Mouse (Mus musculus): ENCODE data around the gene Tmem210. TPM values are rescaled to one million over a fixed set of nuclear protein-coding genes. Genes with fewer than 3 reads are reported as not detected.

Tmem210 gene
- polyA plus RNA-seq (2012; ENCODE audit: low replicate concordance): not detected in 2 replicates

DNA sequence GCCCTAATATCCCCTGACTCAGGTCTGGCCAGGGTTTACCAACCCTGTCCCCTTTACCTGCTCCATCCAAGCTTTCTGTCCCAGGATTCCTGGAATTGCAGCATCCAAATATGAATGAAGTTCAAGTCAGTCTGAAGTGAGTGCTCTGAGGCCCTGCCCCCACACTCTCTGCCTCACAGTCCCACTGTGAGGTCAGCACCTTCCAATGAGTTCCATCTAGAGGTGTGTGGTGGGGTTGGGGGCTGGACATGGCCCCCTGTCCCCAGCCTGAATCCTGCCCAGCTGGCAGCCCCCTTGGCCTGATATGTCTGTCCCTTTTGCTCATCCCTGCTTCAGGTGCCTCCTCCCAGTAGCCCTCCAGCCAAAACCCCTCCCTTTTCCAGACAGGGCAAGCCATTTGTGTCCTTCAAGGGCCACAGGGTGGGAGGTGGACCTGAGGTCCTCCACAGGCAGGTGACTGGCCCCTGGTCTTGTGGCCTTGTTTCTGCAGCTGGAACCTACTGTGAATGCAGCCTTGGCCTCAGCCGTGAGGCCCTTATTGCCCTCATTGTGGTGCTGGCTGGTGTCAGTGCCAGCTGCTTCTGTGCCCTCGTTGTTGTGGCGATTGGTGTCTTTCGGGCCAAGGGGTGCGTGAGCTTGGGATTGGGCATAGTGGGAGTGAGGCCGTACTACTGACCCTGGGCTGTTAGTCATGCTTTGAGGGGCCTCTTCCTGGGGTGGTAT lies at the start of gene Tmem210:
Gene Tmem210, plus strand, starts transcription at position 219 of the 723 bp plus-strand sequence.

DNA sequence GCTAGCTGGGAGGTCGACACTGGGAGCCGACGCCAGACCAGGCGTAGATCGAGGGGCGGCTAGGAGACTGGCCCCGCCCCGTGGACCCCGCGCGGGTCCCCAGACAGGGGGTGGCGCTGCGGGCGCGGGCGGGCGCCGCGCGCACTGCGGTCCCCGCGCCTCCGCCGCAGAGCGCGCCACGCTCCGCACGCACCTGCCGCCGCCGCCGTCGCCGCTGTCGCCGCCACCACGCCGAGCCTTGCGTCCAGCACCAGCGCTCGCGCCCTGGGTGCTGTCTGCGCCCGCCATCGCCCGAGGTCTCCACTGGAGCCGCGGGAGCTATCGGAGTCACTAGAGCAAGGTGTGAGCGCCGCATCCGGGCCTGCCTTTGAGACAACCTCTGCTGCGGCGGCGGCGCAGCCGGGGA lies 45.8 kb upstream of the Tmem210 start, which contains the start of the genes Rnf208 and Cysrt1:
Gene Rnf208, plus strand, starts transcription at position 155 of the 406 bp plus-strand sequence.
Gene Cysrt1, minus strand, starts transcription at position 352 of the 406 bp plus-strand sequence.

GRCm38 (mm10) chr2:25246183-25247072 lies 41.5 kb upstream of the Tmem210 start, which contains the start of gene AL732309.1:
Gene AL732309.1, minus strand, starts transcription at chr2:25246863.

GRCm38 (mm10) chr2:25255284-25255779 lies 32.6 kb upstream of the Tmem210 start, which contains the start of gene Tmem203:
Gene Tmem203, plus strand, starts transcription at chr2:25255439.

GRCm38 (mm10) chr2:25262291-25262767 lies 25.6 kb upstream of the Tmem210 start, which contains the start of gene Tprn:
Gene Tprn, plus strand, starts transcription at chr2:25262618.

GRCm38 (mm10) chr2:25271827-25272511 lies 16.0 kb upstream of the Tmem210 start, which contains the start of the genes Ssna1 and Anapc2:
Gene Ssna1, minus strand, starts transcription at chr2:25272438.
Gene Anapc2, plus strand, starts transcription at chr2:25272478.

GRCm38 (mm10) chr2:25289651-25290050 lies 1.7 kb downstream of the Tmem210 start, which contains the start of gene Lrrc26:
Gene Lrrc26, plus strand, starts transcription at chr2:25289915.

DNA sequence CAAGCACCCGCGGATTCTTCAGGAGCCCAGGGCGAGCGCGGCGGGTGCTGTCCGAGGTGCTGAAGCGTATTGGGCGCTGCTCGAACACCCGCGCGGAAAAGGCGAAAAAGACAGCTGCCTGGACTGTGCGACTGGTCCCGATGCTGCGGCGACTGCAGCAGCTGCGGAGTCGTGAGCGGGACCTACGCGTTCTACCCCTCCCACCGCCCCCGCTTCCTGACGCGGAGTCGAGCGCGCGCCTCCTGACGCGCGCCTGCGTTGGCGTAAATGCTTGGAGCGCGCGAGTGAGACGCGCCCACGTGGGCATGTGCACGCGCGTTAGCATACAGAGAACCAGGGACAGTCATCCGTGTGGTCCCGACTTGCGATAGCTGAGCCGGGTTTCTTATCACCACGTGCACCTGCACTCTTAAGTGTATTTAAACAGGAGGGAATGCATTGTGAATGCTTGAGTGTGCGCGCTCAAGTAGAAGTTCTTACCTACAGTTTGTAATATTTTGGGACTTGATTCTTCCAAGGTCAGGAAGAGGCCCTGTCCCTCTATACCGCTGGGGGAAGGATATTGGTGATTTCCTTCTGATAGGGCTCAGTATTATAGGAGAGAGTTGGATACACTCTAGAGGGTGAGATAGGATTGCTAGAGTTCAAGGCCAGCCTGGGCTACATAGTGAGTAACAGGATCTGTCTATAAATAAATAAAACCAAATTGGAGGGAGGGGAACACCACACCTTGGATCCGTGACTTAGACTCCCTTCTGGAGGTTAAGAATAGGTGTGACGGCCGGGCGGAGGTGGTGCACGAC lies 31.2 kb downstream of the Tmem210 start, which contains the start of gene Grin1:
Gene Grin1, minus strand, starts transcription at position 217 of the 803 bp plus-strand sequence.

DNA sequence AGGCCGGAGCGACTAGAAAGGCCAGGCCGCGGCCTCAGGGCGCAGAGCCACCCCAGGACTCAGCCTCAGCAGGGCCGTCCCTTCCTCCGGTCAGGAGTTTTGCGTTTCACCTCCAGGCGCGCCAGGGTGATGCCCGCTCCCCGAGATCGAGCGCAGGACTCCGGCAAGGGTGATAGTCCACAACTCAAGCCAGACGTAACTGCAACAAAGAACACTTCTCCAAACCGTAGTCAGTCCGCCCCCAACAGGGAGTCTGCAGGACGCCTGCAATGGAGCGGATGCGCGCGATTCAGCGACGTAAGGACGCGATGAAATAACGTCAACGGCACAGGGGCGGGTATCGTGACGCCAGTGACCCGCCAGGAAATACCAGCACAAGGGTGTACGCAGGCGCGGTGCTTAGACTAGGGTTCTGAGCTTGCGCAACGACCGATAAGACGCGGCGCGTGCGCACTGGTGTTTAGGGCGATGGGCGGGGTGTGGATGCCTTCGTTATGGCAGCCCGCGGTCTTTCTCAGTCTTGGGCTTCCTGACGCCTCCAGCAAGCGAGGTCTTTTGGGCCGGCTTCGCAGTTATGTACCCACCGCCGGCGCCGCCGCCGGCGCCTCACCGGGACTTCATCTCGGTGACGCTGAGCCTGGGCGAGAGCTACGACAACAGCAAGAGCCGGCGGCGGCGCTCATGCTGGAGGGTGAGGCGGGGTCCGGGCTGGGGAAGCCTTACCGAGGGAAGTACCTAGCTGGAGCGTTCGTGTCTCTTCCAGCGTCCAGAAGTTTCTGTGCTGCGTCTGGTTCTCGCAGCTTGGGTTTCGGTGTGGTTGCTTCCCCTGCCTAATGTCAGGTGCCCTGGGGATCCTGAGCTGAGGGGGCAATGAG lies 44.6 kb downstream of the Tmem210 start, which contains the start of gene Man1b1:
Gene Man1b1, plus strand, starts transcription at position 53 of the 875 bp plus-strand sequence.

Other genes with a start within 250 kb of the Tmem210 start
- gene Nsmf, start 233.8 kb upstream of the Tmem210 start, polyA plus RNA-seq (2012; ENCODE audit: low replicate concordance): 24.0 and 47.9 TPM in 2 replicates
- not detected in 2 replicates for gene Entpd8, start 207.8 kb upstream of the Tmem210 start, polyA plus RNA-seq (2012; ENCODE audit: low replicate concordance)
- gene Noxa1, start 193.0 kb upstream of the Tmem210 start, polyA plus RNA-seq (2012; ENCODE audit: low replicate concordance): 0.07 and 0.45 TPM in 2 replicates
- gene Nrarp, start 107.4 kb upstream of the Tmem210 start, polyA plus RNA-seq (2012; ENCODE audit: low replicate concordance): 10.2 and 19.3 TPM in 2 replicates
- gene Tor4a, start 91.3 kb upstream of the Tmem210 start, polyA plus RNA-seq (2012; ENCODE audit: low replicate concordance): 52.8 and 77.9 TPM in 2 replicates
- 30.0 and 35.5 TPM in 2 replicates for gene Nelfb, start 76.7 kb upstream of the Tmem210 start, polyA plus RNA-seq (2012; ENCODE audit: low replicate concordance)
- gene Stpg3, start 73.5 kb upstream of the Tmem210 start, polyA plus RNA-seq (2012; ENCODE audit: low replicate concordance): 0.19 TPM in 1 of 2 replicates, not detected in the other
- 0.13 TPM in 1 of 2 replicates, not detected in the other for gene Fam166a, start 69.4 kb upstream of the Tmem210 start, polyA plus RNA-seq (2012; ENCODE audit: low replicate concordance)
- 38.7 and 174 TPM in 2 replicates for gene Tubb4b, start 63.4 kb upstream of the Tmem210 start, polyA plus RNA-seq (2012; ENCODE audit: low replicate concordance)
- gene Slc34a3, start 53.8 kb upstream of the Tmem210 start, polyA plus RNA-seq (2012; ENCODE audit: low replicate concordance): not detected in 2 replicates
- 0.13 TPM in 1 of 2 replicates, not detected in the other for gene Rnf224, start 51.4 kb upstream of the Tmem210 start, polyA plus RNA-seq (2012; ENCODE audit: low replicate concordance)
- 1.9 and 6.1 TPM in 2 replicates for gene Rnf208, start 45.9 kb upstream of the Tmem210 start, polyA plus RNA-seq (2012; ENCODE audit: low replicate concordance)
- not detected in 2 replicates for gene Cysrt1, start 45.7 kb upstream of the Tmem210 start, polyA plus RNA-seq (2012; ENCODE audit: low replicate concordance)
- gene AL732309.1, start 41.3 kb upstream of the Tmem210 start, polyA plus RNA-seq (2012; ENCODE audit: low replicate concordance): 2.6 and 4.1 TPM in 2 replicates
- gene Tmem203, start 32.7 kb upstream of the Tmem210 start, polyA plus RNA-seq (2012; ENCODE audit: low replicate concordance): 12.0 and 24.1 TPM in 2 replicates
- gene Tprn, start 25.5 kb upstream of the Tmem210 start, polyA plus RNA-seq (2012; ENCODE audit: low replicate concordance): 25.3 and 55.9 TPM in 2 replicates
- gene Ssna1, start 15.7 kb upstream of the Tmem210 start, polyA plus RNA-seq (2012; ENCODE audit: low replicate concordance): 76.2 and 82.8 TPM in 2 replicates
- 19.8 and 24.6 TPM in 2 replicates for gene Anapc2, start 15.7 kb upstream of the Tmem210 start, polyA plus RNA-seq (2012; ENCODE audit: low replicate concordance)
- not detected in 2 replicates for gene Lrrc26, start 1.8 kb downstream of the Tmem210 start, polyA plus RNA-seq (2012; ENCODE audit: low replicate concordance)
- 0.03 TPM in 2 replicates for gene Grin1, start 31.0 kb downstream of the Tmem210 start, polyA plus RNA-seq (2012; ENCODE audit: low replicate concordance)
- gene Man1b1, start 44.2 kb downstream of the Tmem210 start, polyA plus RNA-seq (2012; ENCODE audit: low replicate concordance): 24.2 and 25.3 TPM in 2 replicates
- 6.8 and 11.7 TPM in 2 replicates for gene Dpp7, start 68.2 kb downstream of the Tmem210 start, polyA plus RNA-seq (2012; ENCODE audit: low replicate concordance)
- 20.6 and 22.9 TPM in 2 replicates for gene Uap1l1, start 77.5 kb downstream of the Tmem210 start, polyA plus RNA-seq (2012; ENCODE audit: low replicate concordance)
- gene Sapcd2, start 84.2 kb downstream of the Tmem210 start, polyA plus RNA-seq (2012; ENCODE audit: low replicate concordance): 6.3 and 11.6 TPM in 2 replicates
- 0.10 TPM in 1 of 2 replicates, not detected in the other for gene Entpd2, start 107.7 kb downstream of the Tmem210 start, polyA plus RNA-seq (2012; ENCODE audit: low replicate concordance)
- gene Npdc1, start 111.2 kb downstream of the Tmem210 start, polyA plus RNA-seq (2012; ENCODE audit: low replicate concordance): 3.8 and 4.4 TPM in 2 replicates
- 4.5 and 10.9 TPM in 2 replicates for gene Fut7, start 135.1 kb downstream of the Tmem210 start, polyA plus RNA-seq (2012; ENCODE audit: low replicate concordance)
- gene Abca2, start 140.6 kb downstream of the Tmem210 start, polyA plus RNA-seq (2012; ENCODE audit: low replicate concordance): 32.3 and 48.6 TPM in 2 replicates
- gene Clic3, start 168.7 kb downstream of the Tmem210 start, polyA plus RNA-seq (2012; ENCODE audit: low replicate concordance): not detected in 2 replicates
- 82.6 and 103 TPM in 2 replicates for gene Paxx, start 172.9 kb downstream of the Tmem210 start, polyA plus RNA-seq (2012; ENCODE audit: low replicate concordance)
- gene Ptgds, start 181.9 kb downstream of the Tmem210 start, polyA plus RNA-seq (2012; ENCODE audit: low replicate concordance): not detected in 2 replicates
- not detected in 2 replicates for gene Lcn12, start 205.8 kb downstream of the Tmem210 start, polyA plus RNA-seq (2012; ENCODE audit: low replicate concordance)
- gene Fbxw5, start 212.6 kb downstream of the Tmem210 start, polyA plus RNA-seq (2012; ENCODE audit: low replicate concordance): 16.5 and 48.8 TPM in 2 replicates
- gene C8g, start 213.6 kb downstream of the Tmem210 start, polyA plus RNA-seq (2012; ENCODE audit: low replicate concordance): 0.27 TPM in 1 of 2 replicates, not detected in the other

Data from hematopoietic multipotent progenitor cell, adult 10-12 weeks (in vitro differentiated cells).